Mouse (Mus musculus): ENCODE data around the gene Gm853.

The Gm853 gene

GRCm38 (mm10) chr4:130186450-130186849 lies 35.8 kb downstream of the Gm853 start:
- Histone ChIP-seq H3K27me3 (ENCODE audit: insufficient read depth, low read length) (peaks cover 59% of the 10 kb centered on the region), H3K9me3 (ENCODE audit: low read length) (no peaks in the 10 kb centered on the region), H3K36me3 (ENCODE audit: insufficient read depth, low read length) (no peaks in the 10 kb centered on the region), H3K4me3 (replicated peaks; ENCODE audit: low read length) (no peak overlapping the region), H3K4me1 (replicated peaks; ENCODE audit: low read depth, low read length) (peaks cover 18% of the 10 kb centered on the region)
- TF ChIP-seq CTCF (conservative IDR thresholded peaks at IDR 0.05; ENCODE audit: low read length): no peak
- TF ChIP-seq POU5F1 (IDR thresholded peaks at IDR 0.05; ENCODE audit: borderline replicate concordance, low read length): no peak
- no peak for TF ChIP-seq NANOG (IDR thresholded peaks at IDR 0.05; ENCODE audit: borderline replicate concordance, low read length)

- Histone ChIP-seq H3K27me3 (ENCODE audit: insufficient read depth, low read length) (peaks cover 69% of the 10 kb centered on the region), H3K4me1 (replicated peaks; ENCODE audit: low read depth, low read length) (peaks cover 17% of the 10 kb centered on the region), H3K4me3 (replicated peaks; ENCODE audit: low read length) (no peak overlapping the region), H3K36me3 (ENCODE audit: insufficient read depth, low read length) (no peaks in the 10 kb centered on the region), H3K9me3 (ENCODE audit: low read length) (no peaks in the 10 kb centered on the region)
- no peak for TF ChIP-seq CTCF (conservative IDR thresholded peaks at IDR 0.05; ENCODE audit: low read length)
- no peak for TF ChIP-seq POU5F1 (IDR thresholded peaks at IDR 0.05; ENCODE audit: borderline replicate concordance, low read length)
- no peak for TF ChIP-seq NANOG (IDR thresholded peaks at IDR 0.05; ENCODE audit: borderline replicate concordance, low read length)
Measured at GRCm38 (mm10) chr4:130183879-130184278, 38.3 kb downstream of the Gm853 start.

DNA sequence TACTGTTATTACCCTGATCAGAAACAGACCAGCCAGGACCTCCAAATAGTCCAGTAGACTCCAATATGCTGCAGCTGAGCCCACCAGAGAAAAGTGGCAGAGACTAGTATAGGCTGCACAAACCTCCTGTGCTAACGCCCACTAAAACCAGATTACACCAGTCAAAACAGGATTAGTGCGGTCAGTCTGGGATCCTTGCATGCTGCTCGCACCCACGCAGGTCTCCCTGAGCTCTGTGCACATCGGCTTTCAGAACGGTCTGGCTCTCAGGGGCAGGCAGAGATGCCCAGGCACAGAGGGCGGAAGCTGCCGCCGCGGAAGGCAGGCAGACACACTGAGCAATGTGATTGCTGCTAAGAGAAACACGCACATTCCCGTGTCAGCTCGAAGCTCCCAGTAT lies 39.2 kb downstream of the Gm853 start:
- Histone ChIP-seq H3K9me3 (ENCODE audit: low read length) (no peaks in the 10 kb centered on the region), H3K4me1 (replicated peaks; ENCODE audit: low read depth, low read length) (peaks cover 13% of the 10 kb centered on the region), H3K36me3 (ENCODE audit: insufficient read depth, low read length) (no peaks in the 10 kb centered on the region), H3K4me3 (replicated peaks; ENCODE audit: low read length) (peak overlapping the region; percentile 45), H3K27me3 (ENCODE audit: insufficient read depth, low read length) (peaks cover 72% of the 10 kb centered on the region)
- TF ChIP-seq NANOG (IDR thresholded peaks at IDR 0.05; ENCODE audit: borderline replicate concordance, low read length) (no peak), POU5F1 (IDR thresholded peaks at IDR 0.05; ENCODE audit: borderline replicate concordance, low read length) (no peak), CTCF (conservative IDR thresholded peaks at IDR 0.05; ENCODE audit: low read length) (no peak)

GRCm38 (mm10) chr4:130181886-130182285 lies 40.3 kb downstream of the Gm853 start:
- Histone ChIP-seq H3K9me3 (ENCODE audit: low read length) (no peaks in the 10 kb centered on the region), H3K4me1 (replicated peaks; ENCODE audit: low read depth, low read length) (peaks cover 24% of the 10 kb centered on the region), H3K4me3 (replicated peaks; ENCODE audit: low read length) (no peak overlapping the region), H3K36me3 (ENCODE audit: insufficient read depth, low read length) (no peaks in the 10 kb centered on the region), H3K27me3 (ENCODE audit: insufficient read depth, low read length) (peaks cover 75% of the 10 kb centered on the region)
- TF ChIP-seq CTCF (conservative IDR thresholded peaks at IDR 0.05; ENCODE audit: low read length): no peak
- no peak for TF ChIP-seq POU5F1 (IDR thresholded peaks at IDR 0.05; ENCODE audit: borderline replicate concordance, low read length)
- no peak for TF ChIP-seq NANOG (IDR thresholded peaks at IDR 0.05; ENCODE audit: borderline replicate concordance, low read length)

DNA sequence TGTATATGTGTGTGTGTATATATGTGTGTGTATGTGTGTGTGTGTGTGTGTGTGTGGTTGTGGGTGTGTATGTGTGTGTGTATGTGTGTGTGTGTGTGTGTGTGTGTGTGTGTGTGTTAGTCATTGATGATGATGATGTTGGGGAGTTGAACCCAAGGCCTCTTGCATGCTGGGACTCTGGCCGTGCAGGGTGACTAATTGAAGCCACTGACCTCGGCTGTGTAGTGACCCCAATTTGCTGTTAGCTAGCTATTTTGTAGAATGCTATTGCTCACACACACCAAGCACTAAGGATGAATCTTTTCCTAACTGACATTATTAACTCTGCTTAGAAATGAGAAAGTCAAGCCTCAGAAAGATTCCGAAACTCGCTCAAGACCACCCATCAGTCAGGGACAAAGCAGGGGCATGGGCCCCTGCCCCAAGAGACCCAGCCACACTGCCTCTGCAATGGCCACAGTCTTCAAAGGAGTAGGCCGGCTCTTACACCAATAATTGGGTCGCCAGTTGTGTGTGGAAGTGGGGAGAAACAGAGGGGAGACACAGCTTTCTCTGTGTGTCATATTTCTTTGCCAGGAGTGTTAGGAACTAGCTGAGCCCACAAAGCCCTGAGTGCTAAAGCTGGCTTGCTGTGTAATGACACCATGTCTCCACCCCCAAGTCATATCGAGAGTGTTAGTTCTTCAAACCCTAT lies 41.1 kb downstream of the Gm853 start:
- H3K4me1 ChIP-seq (replicated peaks; ENCODE audit: low read depth, low read length): peaks cover 32% of the 10 kb centered on the region
- no peak for TF ChIP-seq CTCF (conservative IDR thresholded peaks at IDR 0.05; ENCODE audit: low read length)

DNA sequence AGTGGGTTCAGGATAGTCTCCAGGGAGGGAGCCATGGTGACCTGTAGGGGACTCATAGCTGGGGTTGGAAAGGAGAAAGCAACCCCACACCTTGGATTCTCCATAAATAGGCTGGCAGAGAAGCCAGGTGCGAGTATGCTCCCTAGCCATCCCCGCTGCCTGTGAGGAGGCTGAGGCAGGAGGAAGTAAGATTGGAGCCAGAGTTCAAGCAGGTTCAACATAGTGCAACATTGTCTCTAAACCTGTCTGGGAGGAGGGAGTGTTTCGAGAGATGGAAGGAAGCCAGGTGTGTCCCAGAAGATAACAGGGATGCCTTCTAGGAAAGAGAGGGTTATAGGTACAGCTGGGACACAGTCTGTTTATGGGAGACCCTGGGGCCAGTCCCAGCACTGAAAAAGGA lies 42.3 kb downstream of the Gm853 start:
- TF ChIP-seq CTCF (conservative IDR thresholded peaks at IDR 0.05; ENCODE audit: low read length): no peak
- no peak for TF ChIP-seq NANOG (IDR thresholded peaks at IDR 0.05; ENCODE audit: borderline replicate concordance, low read length)
- TF ChIP-seq POU5F1 (IDR thresholded peaks at IDR 0.05; ENCODE audit: borderline replicate concordance, low read length): no peak
- Histone ChIP-seq H3K36me3 (ENCODE audit: insufficient read depth, low read length) (no peaks in the 10 kb centered on the region), H3K27me3 (ENCODE audit: insufficient read depth, low read length) (peaks cover 72% of the 10 kb centered on the region), H3K4me1 (replicated peaks; ENCODE audit: low read depth, low read length) (peaks cover 44% of the 10 kb centered on the region), H3K9me3 (ENCODE audit: low read length) (no peaks in the 10 kb centered on the region), H3K4me3 (replicated peaks; ENCODE audit: low read length) (no peak overlapping the region)

More for the DNA sequence above, 41.1 kb downstream of the Gm853 start:
- Histone ChIP-seq H3K9me3 (ENCODE audit: low read length) (no peaks in the 10 kb centered on the region), H3K4me3 (replicated peaks; ENCODE audit: low read length) (no peak overlapping the region), H3K27me3 (ENCODE audit: insufficient read depth, low read length) (peaks cover 75% of the 10 kb centered on the region), H3K36me3 (ENCODE audit: insufficient read depth, low read length) (no peaks in the 10 kb centered on the region)

- Histone ChIP-seq H3K36me3 (ENCODE audit: insufficient read depth, low read length) (no peaks in the 10 kb centered on the region), H3K27me3 (ENCODE audit: insufficient read depth, low read length) (peaks cover 74% of the 10 kb centered on the region), H3K4me3 (replicated peaks; ENCODE audit: low read length) (no peak overlapping the region), H3K4me1 (replicated peaks; ENCODE audit: low read depth, low read length) (peaks cover 54% of the 10 kb centered on the region), H3K9me3 (ENCODE audit: low read length) (no peaks in the 10 kb centered on the region)
- TF ChIP-seq NANOG (IDR thresholded peaks at IDR 0.05; ENCODE audit: borderline replicate concordance, low read length) (no peak), POU5F1 (IDR thresholded peaks at IDR 0.05; ENCODE audit: borderline replicate concordance, low read length) (no peak), CTCF (conservative IDR thresholded peaks at IDR 0.05; ENCODE audit: low read length) (no peak)
Measured at GRCm38 (mm10) chr4:130177536-130177935, 44.7 kb downstream of the Gm853 start.

GRCm38 (mm10) chr4:130177087-130177486 lies 45.1 kb downstream of the Gm853 start:
- H3K36me3 ChIP-seq (ENCODE audit: insufficient read depth, low read length): no peaks in the 10 kb centered on the region
- TF ChIP-seq CTCF (conservative IDR thresholded peaks at IDR 0.05; ENCODE audit: low read length): no peak
- TF ChIP-seq NANOG (IDR thresholded peaks at IDR 0.05; ENCODE audit: borderline replicate concordance, low read length): no peak
- no peak for TF ChIP-seq POU5F1 (IDR thresholded peaks at IDR 0.05; ENCODE audit: borderline replicate concordance, low read length)
- H3K9me3 ChIP-seq (ENCODE audit: low read length): no peaks in the 10 kb centered on the region
- H3K27me3 ChIP-seq (ENCODE audit: insufficient read depth, low read length): peaks cover 74% of the 10 kb centered on the region
- H3K4me1 ChIP-seq (replicated peaks; ENCODE audit: low read depth, low read length): peaks cover 56% of the 10 kb centered on the region
- no peak overlapping the region for H3K4me3 ChIP-seq (replicated peaks; ENCODE audit: low read length)

DNA sequence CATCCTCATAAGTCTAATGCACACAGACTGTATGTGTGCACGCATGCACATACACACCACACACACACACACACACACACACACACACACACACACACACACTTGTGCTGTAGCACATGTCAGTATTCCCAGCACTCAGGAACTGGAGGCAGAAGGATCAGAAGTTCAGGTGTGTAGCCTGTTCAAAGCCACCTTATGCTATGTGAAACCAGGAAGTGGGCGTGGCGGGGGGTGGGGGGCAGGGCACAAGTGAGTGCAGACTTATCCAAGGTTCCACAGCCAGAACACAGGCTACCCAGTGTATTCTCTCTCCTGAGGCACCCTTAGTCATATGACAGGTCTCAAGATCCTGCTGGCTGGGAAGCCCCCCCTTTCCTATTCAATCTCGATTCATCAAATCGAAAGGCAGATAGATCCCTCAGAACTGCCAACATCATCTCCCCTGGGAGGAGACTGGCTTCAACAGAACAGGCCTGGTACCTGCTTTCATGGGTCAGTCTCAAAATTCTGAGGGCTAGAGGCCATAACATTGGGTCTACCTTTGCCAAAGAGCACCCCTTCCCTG lies 46.0 kb downstream of the Gm853 start:
- peaks cover 72% of the 10 kb centered on the region for H3K27me3 ChIP-seq (ENCODE audit: insufficient read depth, low read length)
- no peak overlapping the region for H3K4me3 ChIP-seq (replicated peaks; ENCODE audit: low read length)
- H3K9me3 ChIP-seq (ENCODE audit: low read length): no peaks in the 10 kb centered on the region
- TF ChIP-seq POU5F1 (IDR thresholded peaks at IDR 0.05; ENCODE audit: borderline replicate concordance, low read length) (no peak), CTCF (conservative IDR thresholded peaks at IDR 0.05; ENCODE audit: low read length) (no peak), NANOG (IDR thresholded peaks at IDR 0.05; ENCODE audit: borderline replicate concordance, low read length) (no peak)
- peaks cover 64% of the 10 kb centered on the region for H3K4me1 ChIP-seq (replicated peaks; ENCODE audit: low read depth, low read length)
- no peaks in the 10 kb centered on the region for H3K36me3 ChIP-seq (ENCODE audit: insufficient read depth, low read length)

Data from E14TG2a.4 (cell line).